Mouse (Mus musculus): ENCODE data around the gene Gsta2. TPM values are rescaled to one million over a fixed set of nuclear protein-coding genes. Genes with fewer than 3 reads are reported as not detected.
A peak's percentile ranks its signal among the peaks of the same experiment; 100 is the strongest.
"Not testable (repeated sequence)": the region's sequence is repeated elsewhere in the genome, so short reads cannot be mapped to it uniquely, and the experiment has no call there.

Gene Gsta2
- polyA plus RNA-seq, 1 experiment from 2014 or later = 1.2 TPM

GRCm38 (mm10) chr9:78348206-78349004, 7.2 kb downstream of the Gsta2 start:
- H3K9ac ChIP-seq (replicated peaks; ENCODE audit: low read depth, low read length); H3K4me3 ChIP-seq (ENCODE audit: low read depth, low read length); H3K27ac ChIP-seq (ENCODE audit: low read length); ATAC-seq (ENCODE audit: insufficient number of reproducible peaks, insufficient read depth, low FRiP score, low read depth); H3K4me2 ChIP-seq (replicated peaks; ENCODE audit: low read depth, low read length); H3K4me1 ChIP-seq (ENCODE audit: control insufficient read depth, insufficient read depth, low read length); H3K9me3 ChIP-seq (ENCODE audit: control insufficient read depth, low read depth, low read length); H3K27me3 ChIP-seq (ENCODE audit: control insufficient read depth, insufficient read depth, low read length); H3K36me3 ChIP-seq (ENCODE audit: control insufficient read depth, insufficient read depth, low read length): not testable (repeated sequence)
- 55% methylated on average over 6 of the region's 6 CpGs for WGBS

GRCm38 (mm10) chr9:78347004-78347403, 8.6 kb downstream of the Gsta2 start:
- Histone ChIP-seq H3K36me3 (ENCODE audit: control insufficient read depth, insufficient read depth, low read length) (no peaks in the 10 kb centered on the region), H3K4me1 (ENCODE audit: control insufficient read depth, insufficient read depth, low read length) (no peaks in the 10 kb centered on the region), H3K9ac (replicated peaks; ENCODE audit: low read depth, low read length) (no peak overlapping the region), H3K27ac (ENCODE audit: low read length) (no peak overlapping the region), H3K4me3 (ENCODE audit: low read depth, low read length) (no peak overlapping the region), H3K9me3 (ENCODE audit: control insufficient read depth, low read depth, low read length) (no peaks in the 10 kb centered on the region), H3K27me3 (ENCODE audit: control insufficient read depth, insufficient read depth, low read length) (no peaks in the 10 kb centered on the region), H3K4me2 (replicated peaks; ENCODE audit: low read depth, low read length) (no peak overlapping the region)
- ATAC-seq (ENCODE audit: insufficient number of reproducible peaks, insufficient read depth, low FRiP score, low read depth) = peak; percentile 81
- 54% methylated on average over 3 of the region's 3 CpGs for WGBS

DNA sequence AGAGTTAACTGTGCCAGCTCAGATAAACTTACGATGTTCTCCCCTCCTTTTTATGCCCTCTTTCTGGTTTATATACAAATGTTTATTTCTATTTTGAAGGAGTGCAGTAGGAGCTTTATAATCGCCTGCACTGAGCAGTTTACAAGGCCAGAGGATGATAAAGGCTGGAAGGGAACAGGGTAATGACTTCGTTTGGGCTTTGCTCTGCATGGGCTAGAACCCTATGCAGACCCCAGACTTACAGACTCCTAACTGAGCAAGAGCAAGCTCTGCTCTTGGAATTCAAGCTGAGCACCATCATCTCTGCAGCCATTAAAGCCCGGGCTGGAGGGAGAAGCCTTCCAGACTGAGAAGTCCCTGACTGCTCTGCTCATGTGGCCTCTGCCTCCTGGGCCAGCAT, 10.4 kb downstream of the Gsta2 start:
- 59% methylated on average over 4 of the region's 4 CpGs for WGBS
- not testable (repeated sequence) for H3K4me1 ChIP-seq (ENCODE audit: control insufficient read depth, insufficient read depth, low read length); ATAC-seq (ENCODE audit: insufficient number of reproducible peaks, insufficient read depth, low FRiP score, low read depth); H3K36me3 ChIP-seq (ENCODE audit: control insufficient read depth, insufficient read depth, low read length); H3K27me3 ChIP-seq (ENCODE audit: control insufficient read depth, insufficient read depth, low read length); H3K4me2 ChIP-seq (replicated peaks; ENCODE audit: low read depth, low read length); H3K4me3 ChIP-seq (ENCODE audit: low read depth, low read length); H3K9me3 ChIP-seq (ENCODE audit: control insufficient read depth, low read depth, low read length); H3K9ac ChIP-seq (replicated peaks; ENCODE audit: low read depth, low read length); H3K27ac ChIP-seq (ENCODE audit: low read length)

DNA sequence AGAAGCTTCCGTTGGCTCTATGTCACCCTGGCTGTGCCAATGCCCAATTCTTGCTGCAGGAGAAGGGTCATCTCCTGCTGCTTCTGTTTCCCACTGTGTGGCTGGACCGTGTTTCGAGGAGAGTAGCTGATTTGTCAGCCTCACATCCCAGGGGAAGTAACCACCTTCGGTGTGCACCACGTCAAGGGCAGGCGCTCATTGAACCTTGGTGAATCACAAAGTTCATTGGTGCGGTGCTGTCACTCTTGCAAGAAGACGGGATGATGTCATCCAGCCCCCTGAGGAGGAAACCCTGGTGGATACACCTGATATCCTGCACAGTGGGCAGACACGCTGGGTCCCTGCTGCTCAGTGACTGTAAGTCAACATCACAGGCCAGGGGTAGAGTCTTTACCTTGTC, 12.5 kb downstream of the Gsta2 start:
- not testable (repeated sequence) for H3K4me2 ChIP-seq (replicated peaks; ENCODE audit: low read depth, low read length); ATAC-seq (ENCODE audit: insufficient number of reproducible peaks, insufficient read depth, low FRiP score, low read depth); H3K4me3 ChIP-seq (ENCODE audit: low read depth, low read length); H3K36me3 ChIP-seq (ENCODE audit: control insufficient read depth, insufficient read depth, low read length); H3K9me3 ChIP-seq (ENCODE audit: control insufficient read depth, low read depth, low read length); H3K27me3 ChIP-seq (ENCODE audit: control insufficient read depth, insufficient read depth, low read length); H3K4me1 ChIP-seq (ENCODE audit: control insufficient read depth, insufficient read depth, low read length); H3K9ac ChIP-seq (replicated peaks; ENCODE audit: low read depth, low read length); H3K27ac ChIP-seq (ENCODE audit: low read length)
- 82% methylated on average over 9 of the region's 9 CpGs for WGBS

DNA sequence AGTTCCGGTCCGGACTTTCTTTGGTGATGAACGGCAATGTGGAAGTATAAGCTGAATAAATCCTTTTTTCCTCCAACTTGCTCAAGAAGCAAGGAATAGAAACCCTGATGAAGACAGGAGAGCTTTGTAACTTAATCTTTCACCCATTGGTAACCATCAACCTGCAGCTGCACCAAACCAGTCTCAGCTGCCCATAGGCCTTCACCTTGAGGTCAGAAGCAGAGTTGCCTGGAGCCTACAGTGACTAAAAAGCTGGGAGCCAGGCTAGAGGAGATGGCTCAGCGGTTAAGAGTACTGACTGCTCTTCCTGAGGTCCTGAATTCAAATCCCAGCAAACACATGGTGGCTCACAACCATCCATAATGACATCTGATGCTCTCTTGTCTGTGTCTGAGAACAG, 13.1 kb downstream of the Gsta2 start:
- not testable (repeated sequence) for H3K4me2 ChIP-seq (replicated peaks; ENCODE audit: low read depth, low read length); ATAC-seq (ENCODE audit: insufficient number of reproducible peaks, insufficient read depth, low FRiP score, low read depth); H3K9me3 ChIP-seq (ENCODE audit: control insufficient read depth, low read depth, low read length); H3K9ac ChIP-seq (replicated peaks; ENCODE audit: low read depth, low read length); H3K4me3 ChIP-seq (ENCODE audit: low read depth, low read length); H3K36me3 ChIP-seq (ENCODE audit: control insufficient read depth, insufficient read depth, low read length); H3K27ac ChIP-seq (ENCODE audit: low read length); H3K4me1 ChIP-seq (ENCODE audit: control insufficient read depth, insufficient read depth, low read length); H3K27me3 ChIP-seq (ENCODE audit: control insufficient read depth, insufficient read depth, low read length)
- 81% methylated on average over 4 of the region's 4 CpGs for WGBS

GRCm38 (mm10) chr9:78340324-78340723, 15.3 kb downstream of the Gsta2 start:
- H3K4me3 ChIP-seq (ENCODE audit: low read depth, low read length); H3K9me3 ChIP-seq (ENCODE audit: control insufficient read depth, low read depth, low read length); H3K27me3 ChIP-seq (ENCODE audit: control insufficient read depth, insufficient read depth, low read length); H3K9ac ChIP-seq (replicated peaks; ENCODE audit: low read depth, low read length); ATAC-seq (ENCODE audit: insufficient number of reproducible peaks, insufficient read depth, low FRiP score, low read depth); H3K27ac ChIP-seq (ENCODE audit: low read length); H3K4me1 ChIP-seq (ENCODE audit: control insufficient read depth, insufficient read depth, low read length); H3K36me3 ChIP-seq (ENCODE audit: control insufficient read depth, insufficient read depth, low read length); H3K4me2 ChIP-seq (replicated peaks; ENCODE audit: low read depth, low read length): not testable (repeated sequence)
- WGBS = 24% methylated on average over 8 of the region's 8 CpGs

DNA sequence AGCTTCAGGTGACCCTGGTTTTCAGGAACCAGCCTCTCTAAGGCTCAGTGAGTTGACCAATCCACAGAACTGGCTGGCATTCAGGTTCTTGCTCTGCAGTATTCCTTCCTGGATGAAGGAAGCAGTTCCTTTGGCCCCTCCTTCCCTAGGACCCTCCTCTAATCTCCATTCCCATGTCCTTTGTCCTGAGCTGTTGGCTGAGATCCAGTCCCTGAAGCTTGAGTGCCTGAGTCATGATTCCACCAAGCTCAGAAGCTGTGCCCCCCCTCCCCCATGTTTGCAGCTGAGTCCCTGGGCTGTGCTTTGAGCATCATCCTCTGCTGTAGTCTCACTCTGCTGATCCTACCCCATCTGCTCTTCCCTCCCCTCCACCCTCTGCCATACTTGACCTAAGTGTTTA, 18.5 kb downstream of the Gsta2 start:
- H3K36me3 ChIP-seq (ENCODE audit: control insufficient read depth, insufficient read depth, low read length); H3K4me1 ChIP-seq (ENCODE audit: control insufficient read depth, insufficient read depth, low read length); H3K9ac ChIP-seq (replicated peaks; ENCODE audit: low read depth, low read length); ATAC-seq (ENCODE audit: insufficient number of reproducible peaks, insufficient read depth, low FRiP score, low read depth); H3K27ac ChIP-seq (ENCODE audit: low read length); H3K4me2 ChIP-seq (replicated peaks; ENCODE audit: low read depth, low read length); H3K4me3 ChIP-seq (ENCODE audit: low read depth, low read length); H3K9me3 ChIP-seq (ENCODE audit: control insufficient read depth, low read depth, low read length); H3K27me3 ChIP-seq (ENCODE audit: control insufficient read depth, insufficient read depth, low read length): not testable (repeated sequence)

- 91% methylated on average over 1 of the region's 1 CpGs for WGBS
- not testable (repeated sequence) for H3K9me3 ChIP-seq (ENCODE audit: control insufficient read depth, low read depth, low read length); H3K9ac ChIP-seq (replicated peaks; ENCODE audit: low read depth, low read length); H3K4me1 ChIP-seq (ENCODE audit: control insufficient read depth, insufficient read depth, low read length); H3K36me3 ChIP-seq (ENCODE audit: control insufficient read depth, insufficient read depth, low read length); ATAC-seq (ENCODE audit: insufficient number of reproducible peaks, insufficient read depth, low FRiP score, low read depth); H3K27ac ChIP-seq (ENCODE audit: low read length); H3K4me3 ChIP-seq (ENCODE audit: low read depth, low read length); H3K4me2 ChIP-seq (replicated peaks; ENCODE audit: low read depth, low read length); H3K27me3 ChIP-seq (ENCODE audit: control insufficient read depth, insufficient read depth, low read length)
These were observed 28.3 kb downstream of the Gsta2 start, which contains the start of gene Omt2b for GRCm38 (mm10) chr9:78327289-78327688. Gene Omt2b, plus strand, starts transcription at chr9:78327589.

GRCm38 (mm10) chr9:78319499-78319898, 36.1 kb downstream of the Gsta2 start:
- Histone ChIP-seq H3K9me3 (ENCODE audit: control insufficient read depth, low read depth, low read length) (no peaks in the 10 kb centered on the region), H3K27me3 (ENCODE audit: control insufficient read depth, insufficient read depth, low read length) (no peaks in the 10 kb centered on the region), H3K9ac (replicated peaks; ENCODE audit: low read depth, low read length) (no peak overlapping the region), H3K27ac (ENCODE audit: low read length) (no peak overlapping the region), H3K4me2 (replicated peaks; ENCODE audit: low read depth, low read length) (no peak overlapping the region), H3K4me1 (ENCODE audit: control insufficient read depth, insufficient read depth, low read length) (no peaks in the 10 kb centered on the region), H3K36me3 (ENCODE audit: control insufficient read depth, insufficient read depth, low read length) (no peaks in the 10 kb centered on the region), H3K4me3 (ENCODE audit: low read depth, low read length) (no peak overlapping the region)
- WGBS = 32% methylated on average over 1 of the region's 1 CpGs
- ATAC-seq (ENCODE audit: insufficient number of reproducible peaks, insufficient read depth, low FRiP score, low read depth) = no peak
